Mouse (Mus musculus): ENCODE measurements at regions not wholly inside any gene's neighbourhood (a gene's known extent, or its start where the extent isn't known, plus 50 kb on each side); places are given as distances from the start of the nearest gene placed in this dataset.

GRCm38 (mm10) chr15:14251773-14252172 lies 1078.3 kb upstream of the Cdh6 start:
- no peak for TF ChIP-seq POU5F1 (IDR thresholded peaks at IDR 0.05; ENCODE audit: borderline replicate concordance, low read length)
- no peak for TF ChIP-seq CTCF (conservative IDR thresholded peaks at IDR 0.05; ENCODE audit: low read length)
- no peak for TF ChIP-seq NANOG (IDR thresholded peaks at IDR 0.05; ENCODE audit: borderline replicate concordance, low read length)
